Mouse (Mus musculus) left cerebral cortex, postnatal 14 days (tissue): Measurements from ENCODE around the gene Atp8a2. TPM values are rescaled to one million over a fixed set of nuclear protein-coding genes. Genes with fewer than 3 reads are reported as not detected.
A peak's percentile ranks its signal among the peaks of the same experiment; 100 is the strongest.
"Not testable (repeated sequence)": the region's sequence is repeated elsewhere in the genome, so short reads cannot be mapped to it uniquely, and the experiment has no call there.

Experiments used
- DNase-seq, 2 experiments: peaks; one replicate each; pipeline ENCODE4 v3.0.0; 2021 to 2022; ENCODE audit warnings: low spot score in 2 of 2, mixed read lengths in 1 of 2
- intact Hi-C: fragments of 180-260 bp; cut with DNase I; formaldehyde crosslinking; loops from one replicate; pipeline ENCODE4 v1.15.1; 2025
- total RNA-seq, 2 experiments: library from RNA; stranded (reverse); gene quantifications; 2 replicates each; pipeline ENCODE4 v1.2.3; 2021

The Atp8a2 gene
- total RNA-seq, 2 experiments from 2014 or later: 79.0 to 85.3 TPM

GRCm38 (mm10) chr14:59752401-59752800 lies 444.6 kb downstream of the Atp8a2 start:
- intact Hi-C loops: no loop called here
- DNase-seq: no peak

- no peak for DNase-seq
- intact Hi-C loops: no loop called here
These were observed 447.0 kb downstream of the Atp8a2 start for GRCm38 (mm10) chr14:59750005-59750404.

GRCm38 (mm10) chr14:59745676-59746075 lies 451.3 kb downstream of the Atp8a2 start:
- no peak for DNase-seq
- intact Hi-C loops: no loop called here

- DNase-seq: no peak
- intact Hi-C loops: no loop called here
These were observed 455.2 kb downstream of the Atp8a2 start for GRCm38 (mm10) chr14:59741752-59742151.

- no peak for DNase-seq
- intact Hi-C loops: no loop called here
These were observed 457.5 kb downstream of the Atp8a2 start for GRCm38 (mm10) chr14:59739446-59739845.

GRCm38 (mm10) chr14:59737734-59738294 lies 459.2 kb downstream of the Atp8a2 start:
- intact Hi-C loops: no loop called here
- no peak for DNase-seq

- DNase-seq: peak; percentile 30 to 67
These were observed 459.9 kb downstream of the Atp8a2 start for GRCm38 (mm10) chr14:59736861-59737700.

GRCm38 (mm10) chr14:59730043-59730390 lies 467.0 kb downstream of the Atp8a2 start:
- intact Hi-C loops: no loop called here

More at GRCm38 (mm10) chr14:59736861-59737700, 459.9 kb downstream of the Atp8a2 start:
- intact Hi-C loops: no loop called here

GRCm38 (mm10) chr14:59729298-59730042 lies 467.5 kb downstream of the Atp8a2 start:
- intact Hi-C loops: loop anchor here (10.0 kb wide), 1 partner anchor 205 kb away; no protein-coding TSS in a partner anchor
- no peak for DNase-seq

More at GRCm38 (mm10) chr14:59730043-59730390, 467.0 kb downstream of the Atp8a2 start:
- DNase-seq: no peak

GRCm38 (mm10) chr14:59727016-59727415 lies 470.0 kb downstream of the Atp8a2 start:
- no peak for DNase-seq
- intact Hi-C loops: loop anchor here (10.0 kb wide), 1 partner anchor 208 kb away; no protein-coding TSS in a partner anchor

- intact Hi-C loops: loop anchor here (10.0 kb wide), 1 partner anchor 212 kb away; no protein-coding TSS in a partner anchor
- DNase-seq: peak in 1 of 2 experiments; percentile 27
These were observed 473.8 kb downstream of the Atp8a2 start for GRCm38 (mm10) chr14:59723163-59723562.

- DNase-seq: no peak
- intact Hi-C loops: loop anchor here (10.0 kb wide), 1 partner anchor 213 kb away; no protein-coding TSS in a partner anchor
These were observed 475.0 kb downstream of the Atp8a2 start for GRCm38 (mm10) chr14:59721957-59722356.

GRCm38 (mm10) chr14:59721356-59721755 lies 475.6 kb downstream of the Atp8a2 start:
- intact Hi-C loops: loop anchor here (10.0 kb wide), 1 partner anchor 213 kb away; no protein-coding TSS in a partner anchor
- no peak for DNase-seq

- intact Hi-C loops: loop anchor here (10.0 kb wide), 1 partner anchor 214 kb away; no protein-coding TSS in a partner anchor
- DNase-seq: peak; percentile 20 to 35
These were observed 476.6 kb downstream of the Atp8a2 start for GRCm38 (mm10) chr14:59720386-59720785.

GRCm38 (mm10) chr14:59716443-59717085 lies 480.4 kb downstream of the Atp8a2 start:
- intact Hi-C loops, DNase-seq: not testable (repeated sequence)

- intact Hi-C loops: no loop called here
- peak; percentile 36 to 54 for DNase-seq
These were observed 481.1 kb downstream of the Atp8a2 start for GRCm38 (mm10) chr14:59715695-59716442.

GRCm38 (mm10) chr14:59709505-59710335 lies 487.3 kb downstream of the Atp8a2 start:
- DNase-seq: no peak
- intact Hi-C loops: no loop called here

GRCm38 (mm10) chr14:59708009-59708408 lies 489.0 kb downstream of the Atp8a2 start:
- DNase-seq: no peak
- intact Hi-C loops: no loop called here
